Mouse (Mus musculus) cerebellum, postnatal 14 days (tissue): Measurements from ENCODE around the gene Vmn1r60.
"Not testable (repeated sequence)": the region's sequence is repeated elsewhere in the genome, so short reads cannot be mapped to it uniquely, and the experiment has no call there.

Source experiments
- DNase-seq, 2 experiments: peaks; one replicate each; pipeline ENCODE4 v3.0.0; 2021; ENCODE audit warnings: mixed read lengths in 2 of 2

Gene Vmn1r60

DNA sequence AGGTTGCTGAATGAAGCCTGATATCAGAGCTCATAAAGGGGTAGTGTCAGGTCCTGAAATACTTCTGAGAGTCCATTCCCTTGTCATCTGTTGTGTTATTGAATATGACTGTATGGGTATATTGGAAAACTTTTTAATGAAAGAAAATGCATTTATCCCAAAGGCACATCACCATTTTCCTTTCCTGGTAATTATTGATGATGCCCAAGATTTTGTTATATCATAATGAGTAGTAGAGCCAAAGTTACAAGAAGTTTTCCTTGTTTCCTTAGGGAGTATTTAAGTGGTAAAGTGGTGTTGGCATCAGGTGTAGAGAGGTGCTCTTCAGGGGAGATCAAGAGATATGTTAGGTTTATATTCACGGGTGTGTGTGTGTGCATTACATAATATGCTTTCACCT is at the start of gene Vmn1r60:
Vmn1r60 (minus strand) TSS at position 101 of the 400 bp plus-strand sequence.
- not testable (repeated sequence) for DNase-seq

- not testable (repeated sequence) for DNase-seq
These were observed 6.2 kb downstream of the Vmn1r60 start for GRCm38 (mm10) chr7:5540770-5541436.

DNA sequence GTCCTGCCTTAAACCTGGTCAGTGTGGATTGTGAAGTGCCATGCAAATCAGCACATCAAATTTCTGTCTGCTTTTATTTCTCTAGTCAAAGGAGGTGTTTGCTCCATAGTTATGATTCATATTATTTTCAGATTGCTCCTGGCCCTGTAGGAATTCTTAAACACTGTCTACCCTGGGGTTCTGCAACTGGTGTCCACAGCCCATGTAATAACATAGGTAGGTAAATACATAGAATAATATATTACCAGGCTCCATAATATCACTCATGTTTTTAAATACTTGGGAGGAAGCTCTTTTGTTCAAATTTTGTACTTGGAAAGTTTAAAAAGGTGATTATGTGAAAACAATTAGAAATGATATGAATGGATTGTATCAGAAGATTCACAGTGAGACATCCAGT is 53.3 kb downstream of the Vmn1r60 start, which contains the start of gene Vmn2r28:
Vmn2r28 (minus strand) TSS at position 101 of the 400 bp plus-strand sequence.
- not testable (repeated sequence) for DNase-seq
